Mouse (Mus musculus): ENCODE measurements around the gene Tgfbrap1. TPM values are rescaled to one million over a fixed set of nuclear protein-coding genes. Genes with fewer than 3 reads are reported as not detected.

Gene Tgfbrap1
- total and polyA plus RNA-seq, 3 experiments: 3.8 to 8.4 (median 6.0) TPM

- DNase-seq (ENCODE audit: extremely low read depth): peak; percentile 91
- Histone ChIP-seq H3K9ac (ENCODE audit: insufficient read depth, low read depth) (no peak overlapping the region), H3K4me1 (ENCODE audit: control insufficient read depth in 1 of 2, insufficient read depth in 2 of 2) (peaks cover 14 to 26% of the 10 kb centered on the region in 2 experiments), H3K36me3 (replicated peaks in 1 of 2; ENCODE audit: control insufficient read depth in 1 of 2, insufficient read depth in 1 of 2, low read length in 1 of 2) (no peaks in the 10 kb centered on the region), H3K27ac (ENCODE audit: insufficient read depth, low read depth) (no peak overlapping the region), H3K4me3 (replicated peaks in 1 of 3; ENCODE audit: low read depth in 2 of 3, low read length in 2 of 3, poor library complexity in 1 of 3) (no peak overlapping the region), H3K79me2 (replicated peaks; ENCODE audit: control insufficient read depth, extremely low read depth, insufficient read depth, poor library complexity, severe bottlenecking) (no peaks in the 10 kb centered on the region), H3K9me3 (replicated peaks; ENCODE audit: low read length) (peaks cover 6% of the 10 kb centered on the region), H3K27me3 (replicated peaks) (no peaks in the 10 kb centered on the region), H3K4me2 (ENCODE audit: insufficient read depth, low read depth, poor library complexity, severe bottlenecking) (no peak overlapping the region)
- TF ChIP-seq CTCF (conservative IDR thresholded peaks at IDR 0.05 in 1 of 2, IDR thresholded peaks at IDR 0.05 in 1 of 2; ENCODE audit: low read depth in 2 of 2, low read length in 2 of 2): peak; percentile 94 to 98
- TF ChIP-seq SMC3 (IDR thresholded peaks at IDR 0.05; ENCODE audit: low read depth, low read length): peak; percentile 96
- peak; percentile 43; the same call in 1 of the 2 replicates for TF ChIP-seq HCFC1 (IDR thresholded peaks at IDR 0.05; ENCODE audit: low read depth, low read length)
- no peak for TF ChIP-seq USF1 (IDR thresholded peaks at IDR 0.05; ENCODE audit: low read depth, low read length)
- TF ChIP-seq ZC3H11A (IDR thresholded peaks at IDR 0.05; ENCODE audit: low read depth, low read length): peak; percentile 79
- no peak for TF ChIP-seq MAZ (IDR thresholded peaks at IDR 0.05; ENCODE audit: low read depth, low read length)
- TF ChIP-seq MEF2A (IDR thresholded peaks at IDR 0.05; ENCODE audit: borderline replicate concordance, low read depth, low read length): peak; percentile 24; the same call in 1 of the 2 replicates
- TF ChIP-seq ZNF384 (IDR thresholded peaks at IDR 0.05; ENCODE audit: low read depth, low read length): no peak
- peak; percentile 98 for TF ChIP-seq RAD21 (IDR thresholded peaks at IDR 0.05; ENCODE audit: low read depth, low read length)
- TF ChIP-seq NELFE (IDR thresholded peaks at IDR 0.05; ENCODE audit: low read depth, low read length): no peak
- TF ChIP-seq GABPA (IDR thresholded peaks at IDR 0.05; ENCODE audit: insufficient replicate concordance, low read depth, low read length): no peak
- TF ChIP-seq IRF4 (IDR thresholded peaks at IDR 0.05; ENCODE audit: low read depth, low read length): peak; percentile 52; the same call in 1 of the 2 replicates
- no peak for TF ChIP-seq MXI1 (IDR thresholded peaks at IDR 0.05; ENCODE audit: low read depth, low read length)
- TF ChIP-seq ELF1 (IDR thresholded peaks at IDR 0.05; ENCODE audit: low read depth, low read length): peak; percentile 95
- TF ChIP-seq ZKSCAN1 (IDR thresholded peaks at IDR 0.05; ENCODE audit: borderline replicate concordance, low read depth, low read length): no peak
- TF ChIP-seq MAFK (IDR thresholded peaks at IDR 0.05; ENCODE audit: insufficient replicate concordance, low read length): peak; percentile 99
- dilution Hi-C loops (cut with MboI; ENCODE audit: extremely low pct_ligation_motif_present, extremely low pct_unique_long_range_greater_than_20kb, low sequenced_read_pairs) (no loop called here), in situ Hi-C loops (cut with MboI; ENCODE audit: low pct_ligation_motif_present, low pct_unique_long_range_greater_than_20kb, low sequenced_read_pairs) (loop anchor here (5.0 to 25.0 kb wide), 3 partner anchors 128 to 598 kb away; partner anchors contain the start of gene 1500015O10Rik)
Measured at GRCm38 (mm10) chr1:43139587-43140266, 41.3 kb upstream of the Tgfbrap1 start.

- no peak overlapping the region for H3K4me3 ChIP-seq (replicated peaks in 1 of 3; ENCODE audit: low read depth in 2 of 3, low read length in 2 of 3, poor library complexity in 1 of 3)
- no peak for DNase-seq (ENCODE audit: extremely low read depth)
- H3K79me2 ChIP-seq (replicated peaks; ENCODE audit: control insufficient read depth, extremely low read depth, insufficient read depth, poor library complexity, severe bottlenecking): no peaks in the 10 kb centered on the region
- H3K4me2 ChIP-seq (ENCODE audit: insufficient read depth, low read depth, poor library complexity, severe bottlenecking): no peak overlapping the region
- H3K4me1 ChIP-seq (ENCODE audit: control insufficient read depth in 1 of 2, insufficient read depth in 2 of 2): peaks cover 5 to 12% of the 10 kb centered on the region in 2 experiments; a peak in 3 of 4 replicates
- no peaks in the 10 kb centered on the region for H3K36me3 ChIP-seq (replicated peaks in 1 of 2; ENCODE audit: control insufficient read depth in 1 of 2, insufficient read depth in 1 of 2, low read length in 1 of 2)
- H3K9ac ChIP-seq (ENCODE audit: insufficient read depth, low read depth): no peak overlapping the region
- H3K27ac ChIP-seq (ENCODE audit: insufficient read depth, low read depth): no peak overlapping the region
- in situ Hi-C loops (cut with MboI; ENCODE audit: low pct_ligation_motif_present, low pct_unique_long_range_greater_than_20kb, low sequenced_read_pairs) (loop anchor here (25.0 kb wide), 2 partner anchors 499 to 599 kb away; partner anchors contain the start of gene 1500015O10Rik), dilution Hi-C loops (cut with MboI; ENCODE audit: extremely low pct_ligation_motif_present, extremely low pct_unique_long_range_greater_than_20kb, low sequenced_read_pairs) (no loop called here)
- peaks cover 6% of the 10 kb centered on the region for H3K9me3 ChIP-seq (replicated peaks; ENCODE audit: low read length)
- no peaks in the 10 kb centered on the region for H3K27me3 ChIP-seq (replicated peaks)
- TF ChIP-seq BHLHE40 (IDR thresholded peaks at IDR 0.05; ENCODE audit: low read depth, low read length) (no peak), CTCF (conservative IDR thresholded peaks at IDR 0.05 in 1 of 2, IDR thresholded peaks at IDR 0.05 in 1 of 2; ENCODE audit: low read depth in 2 of 2, low read length in 2 of 2) (peak in 1 of 2 experiments; percentile 40; a peak in 2 of 4 replicates)
Measured at GRCm38 (mm10) chr1:43138268-43138812, 39.9 kb upstream of the Tgfbrap1 start.
